Mouse (Mus musculus): ENCODE data around the gene Tmem150b. TPM values are rescaled to one million over a fixed set of nuclear protein-coding genes. Genes with fewer than 3 reads are reported as not detected.

Tmem150b gene
- total RNA-seq, 2 experiments from 2014 or later, result not detected

DNA sequence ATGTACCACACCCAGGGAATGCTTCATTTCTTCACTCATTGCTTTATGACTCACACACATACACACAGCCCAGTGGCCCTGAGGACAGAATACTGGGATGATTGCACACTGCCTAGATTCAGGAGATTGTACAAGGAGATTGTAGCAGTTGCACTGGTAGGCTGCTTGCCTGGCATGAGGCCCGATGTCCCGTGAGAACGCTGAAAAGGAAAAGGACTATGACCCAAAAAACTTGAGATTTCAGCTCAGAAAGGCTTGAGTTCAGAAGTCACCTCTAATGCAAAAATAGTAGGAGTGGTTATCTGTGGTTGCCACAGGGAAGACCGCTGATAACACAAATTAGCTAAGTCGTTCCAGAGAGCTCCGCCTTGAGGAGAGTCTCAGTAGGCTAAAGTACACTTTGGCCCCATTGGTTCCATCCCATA lies 7.9 kb upstream of the Tmem150b start:
- DNase-seq (ENCODE audit: low spot score in 2 of 2), result no peak

DNA sequence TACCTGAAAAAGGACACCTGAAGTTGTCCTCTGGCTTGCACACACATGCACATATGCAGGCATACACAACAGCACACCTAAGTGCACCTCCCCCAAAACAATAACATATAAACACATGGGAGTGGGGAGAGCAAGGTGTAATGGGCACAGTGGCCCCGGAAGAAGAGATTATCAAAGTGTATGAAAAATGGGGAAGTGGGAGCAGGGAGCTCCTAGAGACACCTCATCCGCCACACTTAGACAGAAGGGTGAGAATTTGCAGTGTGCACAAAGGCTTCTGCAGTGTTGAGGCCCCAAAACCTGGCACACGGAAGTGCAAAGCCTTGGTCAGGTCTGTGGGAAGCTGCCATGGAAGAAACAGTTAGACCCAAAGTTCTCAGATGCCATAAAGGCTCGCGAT lies 6.0 kb upstream of the Tmem150b start:
- no peak for DNase-seq (ENCODE audit: low spot score in 2 of 2)

DNA sequence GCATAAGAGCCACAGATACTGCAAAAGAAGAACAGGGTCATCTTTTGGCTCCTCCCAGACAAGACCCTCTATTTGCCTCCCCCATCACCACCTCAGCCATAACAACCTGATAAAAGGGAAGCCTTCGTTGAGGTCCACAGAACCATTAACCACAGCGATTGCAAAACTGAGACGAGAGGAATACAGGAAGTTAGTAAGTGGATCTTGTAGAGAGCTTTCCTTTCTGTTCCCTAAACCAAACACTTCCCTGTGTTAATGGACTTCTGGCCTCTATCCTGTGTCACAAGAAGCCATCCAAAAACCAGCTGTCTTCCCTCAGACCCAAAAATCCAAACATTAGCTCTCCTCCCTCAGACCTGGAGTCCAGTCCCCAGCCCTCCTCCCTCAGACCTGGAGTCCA lies 690 bp downstream of the Tmem150b start:
- DNase-seq (ENCODE audit: low spot score in 2 of 2), result no peak

DNA sequence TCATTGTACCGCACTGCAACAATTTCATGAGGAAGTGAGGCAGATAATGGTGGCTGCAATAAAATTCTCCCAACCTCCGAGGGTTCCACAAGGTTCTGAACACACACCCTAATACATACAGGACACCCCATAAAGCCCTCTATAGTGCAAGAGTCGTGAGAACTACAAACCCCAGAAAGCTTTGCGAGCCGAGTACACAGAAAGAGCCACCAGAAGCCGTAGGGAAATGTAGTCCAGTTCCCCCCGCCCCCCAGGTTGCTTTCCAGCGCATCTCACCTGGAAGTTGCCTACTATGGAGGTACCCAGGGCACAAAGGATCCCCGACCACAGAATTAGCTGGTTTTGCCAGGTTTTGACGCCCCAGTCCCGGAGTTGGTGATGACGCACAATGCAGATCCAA lies 1.5 kb downstream of the Tmem150b start:
- DNase-seq (ENCODE audit: low spot score in 2 of 2), result peak; percentile 42 to 63

DNA sequence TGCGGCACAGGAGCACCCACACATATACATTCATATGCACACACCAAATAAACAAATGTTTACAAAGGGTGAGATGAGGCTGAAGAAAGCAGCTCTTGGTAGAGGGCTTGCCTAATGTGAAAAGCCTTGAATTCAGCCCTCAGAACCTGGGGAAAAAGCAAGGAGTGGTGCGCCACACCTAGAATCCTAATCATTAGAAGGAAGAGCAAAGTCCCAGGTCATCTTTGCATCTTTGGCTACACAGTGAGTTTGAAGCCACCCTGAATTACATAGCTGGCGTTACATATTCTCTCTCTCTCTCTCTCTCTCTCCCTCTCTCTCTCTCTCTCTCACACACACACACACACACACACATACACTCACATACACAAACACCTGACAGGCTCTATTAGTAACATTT lies 5.8 kb downstream of the Tmem150b start:
- DNase-seq (ENCODE audit: low spot score in 2 of 2), result no peak

DNA sequence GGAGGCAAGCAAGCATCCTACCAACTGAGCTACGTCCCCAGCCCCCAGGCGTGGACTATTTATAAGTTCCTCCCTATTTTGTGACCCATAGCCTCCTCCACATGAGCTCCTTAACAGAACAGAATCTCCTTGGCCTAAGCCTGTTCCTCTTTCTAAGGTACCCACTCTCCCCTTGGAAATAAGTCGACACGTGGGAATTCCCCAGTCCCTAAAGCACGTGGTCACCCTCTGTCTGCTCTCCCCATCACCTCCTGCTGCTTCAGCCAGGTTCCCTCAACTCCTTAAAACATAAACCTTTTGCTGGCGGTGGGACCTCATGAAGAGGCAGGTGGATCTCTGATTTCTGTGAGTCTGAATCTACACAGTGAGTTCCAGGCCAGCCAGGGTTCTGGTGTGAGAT lies 8.1 kb downstream of the Tmem150b start:
- DNase-seq (ENCODE audit: low spot score in 2 of 2), result no peak

DNA sequence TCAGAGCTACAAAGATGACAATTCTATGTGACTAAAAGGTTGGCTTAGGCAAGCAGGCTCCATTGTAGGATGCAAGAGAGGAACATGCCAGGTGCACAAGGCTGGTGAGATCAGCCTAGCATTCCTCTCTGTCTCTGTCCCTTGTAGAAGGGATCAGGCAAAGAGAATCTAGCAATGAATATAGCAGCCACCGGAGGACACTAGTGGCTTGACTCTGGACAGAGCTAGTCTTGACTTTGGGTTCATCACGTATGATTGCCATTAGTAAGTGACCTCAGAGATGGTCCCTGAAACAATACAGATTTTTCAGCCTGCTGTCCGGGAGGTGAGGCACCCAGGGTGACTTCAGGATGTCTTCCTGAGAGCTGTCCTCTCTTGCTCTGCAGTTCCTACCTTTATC lies 12.5 kb downstream of the Tmem150b start:
- no peak for DNase-seq (ENCODE audit: low spot score in 2 of 2)

DNA sequence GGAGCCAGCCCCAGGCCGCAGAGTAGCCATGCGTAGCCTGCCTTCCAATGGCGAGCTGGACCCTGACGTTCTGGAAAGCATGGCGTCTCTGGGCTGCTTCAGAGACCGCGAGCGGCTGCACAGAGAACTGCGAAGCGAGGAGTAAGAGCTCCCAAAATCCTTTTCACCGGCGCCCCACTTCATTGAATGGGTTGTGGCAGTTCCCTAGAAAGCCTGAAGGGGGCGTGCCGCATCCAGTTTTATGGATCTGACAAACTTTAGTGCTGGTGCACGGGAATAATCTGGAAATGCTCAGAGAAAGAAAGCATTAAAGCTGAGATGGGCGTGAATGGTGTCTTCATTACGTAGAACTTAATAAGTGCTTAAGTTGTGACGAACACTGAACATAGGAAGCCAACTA lies 20.0 kb downstream of the Tmem150b start:
- peak in 1 of 2 experiments; percentile 39 for DNase-seq (ENCODE audit: low spot score in 2 of 2)

DNA sequence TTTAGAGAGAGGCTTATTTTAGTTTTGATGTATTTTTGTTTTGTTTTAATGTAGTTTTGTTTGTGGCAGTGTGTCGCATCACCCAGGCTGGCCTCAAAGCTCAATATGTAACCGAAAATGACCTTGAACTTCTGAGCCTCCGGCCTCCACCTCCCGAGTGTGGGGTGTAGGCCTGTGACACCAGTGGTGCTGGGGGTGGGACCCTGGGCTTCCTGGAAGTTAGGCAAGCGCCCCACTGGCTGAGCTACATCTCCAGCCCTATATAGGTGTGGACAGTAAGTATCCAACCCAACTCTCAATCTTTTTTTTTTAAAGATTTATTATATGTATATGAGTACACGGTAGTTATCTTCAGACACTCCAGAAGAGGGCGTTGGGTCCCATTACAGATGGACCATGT lies 21.9 kb downstream of the Tmem150b start:
- no peak for DNase-seq (ENCODE audit: low spot score in 2 of 2)

DNA sequence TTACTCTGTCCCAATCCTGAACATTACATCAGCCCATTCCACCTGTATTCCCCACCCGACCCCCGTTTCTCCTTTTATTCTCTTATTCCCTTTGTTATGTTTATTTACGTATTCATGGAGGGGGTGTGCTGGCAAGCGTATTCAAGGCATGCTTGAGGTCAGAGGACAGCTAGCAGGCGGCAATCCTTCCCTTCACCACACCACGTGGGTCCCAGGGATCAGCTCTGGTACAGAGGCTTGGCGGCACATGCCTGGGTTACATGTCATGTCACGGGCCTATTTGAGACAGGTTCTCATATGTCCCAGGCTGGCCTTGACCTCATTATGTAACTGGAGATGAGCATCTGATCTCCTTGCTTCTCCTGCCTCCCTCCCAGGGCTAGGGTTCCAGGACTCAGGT lies 22.7 kb downstream of the Tmem150b start:
- DNase-seq (ENCODE audit: low spot score in 2 of 2), result no peak

DNA sequence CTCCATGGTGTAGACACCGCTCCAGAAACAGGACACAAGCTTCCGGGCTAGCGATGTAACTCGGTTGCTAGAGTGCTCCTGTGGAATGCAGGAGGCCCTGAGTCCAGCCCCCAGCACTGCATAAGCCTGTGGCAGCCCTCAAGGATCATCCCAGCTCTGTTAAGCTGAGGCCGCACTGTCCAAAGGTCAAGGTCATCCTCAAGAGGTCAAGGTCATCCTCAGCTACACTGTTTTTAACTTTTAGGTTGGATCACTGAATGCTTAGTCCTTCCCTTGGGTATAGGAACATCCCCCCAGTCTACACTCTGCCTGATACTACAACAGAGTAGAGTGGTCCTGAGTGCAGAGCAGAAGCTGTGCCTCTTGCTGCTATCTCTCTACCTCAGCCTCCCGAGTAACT lies 32.0 kb downstream of the Tmem150b start:
- DNase-seq (ENCODE audit: low spot score in 2 of 2), result no peak

DNA sequence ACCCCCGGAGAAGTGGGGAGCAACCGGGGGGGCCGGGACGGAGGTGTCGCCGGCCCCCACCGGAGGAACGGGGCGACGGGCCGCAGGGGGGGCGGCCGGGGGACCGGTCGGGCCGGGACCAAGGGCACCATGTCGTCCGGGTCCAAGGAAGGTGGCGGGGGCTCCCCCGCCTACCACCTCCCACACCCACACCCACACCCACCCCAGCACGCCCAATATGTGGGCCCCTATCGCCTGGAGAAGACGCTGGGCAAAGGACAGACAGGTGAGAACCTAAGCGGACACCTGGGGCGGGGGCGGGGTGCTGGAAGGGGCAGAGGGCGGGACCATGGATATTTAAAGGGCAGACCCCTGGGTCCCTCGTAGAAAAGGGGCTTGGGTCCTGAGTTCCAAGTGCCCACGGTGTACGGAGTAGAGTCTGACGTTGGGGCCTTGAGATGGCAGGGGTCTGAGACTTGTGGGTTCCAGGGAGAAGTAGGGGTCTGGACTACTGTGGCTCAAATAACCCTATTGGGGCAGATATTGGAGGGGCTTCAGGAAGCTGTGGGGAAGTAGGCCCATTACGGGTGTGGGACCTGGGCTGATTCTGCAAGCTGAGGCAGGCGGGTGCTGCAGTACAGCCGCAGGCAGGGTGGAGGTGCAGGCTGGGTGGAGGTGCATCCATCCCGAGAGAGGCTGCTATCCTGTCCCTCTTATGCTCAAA lies 33.9 kb downstream of the Tmem150b start:
- peak in 1 of 2 experiments; percentile 54 for DNase-seq (ENCODE audit: low spot score in 2 of 2)

DNA sequence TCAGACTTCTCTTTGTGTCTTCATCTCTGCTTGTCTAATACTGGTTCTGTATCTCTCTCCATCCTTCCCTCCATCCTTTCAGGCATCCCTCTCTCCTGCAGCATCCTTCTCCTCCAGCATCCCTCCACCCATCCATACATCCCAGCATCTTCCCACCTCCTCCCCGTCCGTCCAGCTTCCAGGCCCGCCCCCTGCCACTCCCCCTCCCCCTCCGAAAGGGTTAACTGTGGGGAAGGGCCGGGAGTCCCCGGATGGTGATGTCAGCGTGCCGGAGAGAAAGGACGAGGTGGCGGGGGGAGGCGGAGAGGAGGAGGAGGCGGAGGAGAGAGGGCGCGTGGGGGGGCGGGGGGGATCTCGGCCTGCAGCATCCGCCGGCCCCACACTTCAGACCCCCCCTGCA lies 34.7 kb downstream of the Tmem150b start, which contains the start of gene Brsk1:
Gene Brsk1 (plus strand): TSS at position 218 of the 400 bp plus-strand sequence.
- peak; percentile 81 to 88 for DNase-seq (ENCODE audit: low spot score in 2 of 2)

DNA sequence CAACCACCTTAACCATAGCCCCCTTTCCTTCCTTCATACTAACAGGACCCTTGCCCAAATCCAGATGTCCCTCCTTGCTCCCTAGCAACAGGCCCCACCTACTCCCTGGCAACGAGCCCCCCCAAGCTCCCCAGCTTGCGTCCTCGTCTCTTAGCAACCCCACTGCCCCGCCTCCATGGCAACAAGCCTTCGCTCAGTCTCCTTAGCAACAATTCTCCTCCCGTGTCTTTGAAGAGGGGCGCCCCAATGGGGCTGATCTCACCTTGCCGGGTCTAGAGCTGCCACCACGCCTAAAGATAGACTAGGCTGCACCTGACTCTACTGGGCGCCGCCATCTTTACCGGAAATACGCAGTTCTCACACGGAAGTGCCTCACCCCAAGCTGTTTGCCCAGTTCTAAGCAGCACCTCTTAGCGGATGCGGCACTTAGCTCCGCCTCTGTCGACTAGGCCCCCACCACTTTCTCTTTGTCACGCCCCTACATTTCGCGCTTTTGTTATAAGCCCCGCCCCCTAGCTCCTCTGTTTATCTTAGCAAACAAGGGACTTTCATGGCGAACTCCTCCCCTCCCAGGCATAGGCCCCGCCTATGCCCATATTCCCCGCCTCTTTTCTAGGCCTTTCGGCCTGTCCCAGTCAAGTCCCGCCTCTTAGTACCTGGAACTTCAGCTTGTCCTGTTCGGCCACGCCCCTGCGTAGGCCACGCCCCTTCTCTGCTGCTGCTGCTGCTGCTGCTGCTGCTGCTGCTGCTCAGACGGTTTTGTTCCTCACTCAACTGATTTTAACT lies 40.2 kb downstream of the Tmem150b start, which contains the start of gene Hspbp1:
Gene Hspbp1 (minus strand): TSS at position 437 of the 786 bp plus-strand sequence.
- peak; percentile 80 to 91 for DNase-seq (ENCODE audit: low spot score in 2 of 2)

DNA sequence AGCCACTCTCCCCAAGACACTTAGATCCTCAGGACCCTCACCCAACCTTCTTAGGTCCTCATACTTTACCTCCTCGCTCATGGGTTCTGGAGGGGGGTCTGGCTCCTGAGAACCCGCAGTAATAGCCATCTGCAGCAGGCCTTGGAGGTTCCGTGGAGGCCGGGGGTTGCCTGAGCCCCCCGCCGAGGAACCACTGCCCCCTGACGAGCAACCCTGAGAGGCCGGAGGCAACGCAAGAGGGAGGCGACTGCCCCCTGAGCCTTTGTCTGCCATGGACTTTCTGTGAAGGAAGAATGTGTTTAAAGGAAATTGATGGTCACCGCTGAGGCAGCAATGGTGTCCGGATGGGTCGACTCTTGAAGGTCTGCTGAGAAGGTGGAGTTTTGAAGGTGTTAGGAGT lies 40.8 kb downstream of the Tmem150b start:
- DNase-seq (ENCODE audit: low spot score in 2 of 2), result no peak

DNA sequence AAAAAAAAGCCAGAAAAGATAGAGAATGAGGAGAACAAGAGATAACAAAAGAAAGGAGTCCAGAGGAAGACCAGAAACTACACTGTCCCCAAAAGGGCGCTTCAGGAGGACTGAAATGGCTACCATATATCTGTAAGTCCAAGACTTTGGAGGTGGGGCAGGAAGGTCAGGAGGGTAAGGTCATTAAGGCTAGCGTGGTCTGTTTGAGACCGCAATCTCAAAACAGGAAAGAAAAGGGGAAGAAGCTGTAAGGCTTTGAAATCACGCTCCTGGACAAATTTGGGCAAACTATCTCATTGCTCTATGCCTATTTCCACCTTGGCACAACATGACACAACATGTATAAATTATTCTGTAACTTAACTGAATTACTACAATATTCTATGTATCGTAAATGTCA lies 41.7 kb downstream of the Tmem150b start:
- no peak for DNase-seq (ENCODE audit: low spot score in 2 of 2)

DNA sequence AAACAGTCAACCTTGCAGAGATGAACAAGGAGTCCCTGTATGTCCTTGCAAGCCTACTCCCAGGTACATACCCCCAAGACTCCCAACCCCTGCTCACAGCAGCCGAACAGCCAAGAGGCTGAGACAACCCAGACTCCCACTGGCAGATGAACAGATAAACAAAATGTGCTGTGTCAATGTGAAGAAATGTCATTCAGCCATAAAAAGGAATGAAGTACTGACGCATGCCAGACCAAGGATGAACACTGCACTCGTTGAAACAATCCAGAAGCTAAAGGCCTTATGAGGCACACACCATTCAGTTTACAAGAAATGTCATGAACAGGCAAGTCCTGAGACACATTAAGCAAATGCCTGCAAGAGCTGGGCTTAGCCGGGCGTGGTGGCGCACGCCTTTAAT lies 49.8 kb downstream of the Tmem150b start:
- DNase-seq (ENCODE audit: low spot score in 2 of 2), result no peak

DNA sequence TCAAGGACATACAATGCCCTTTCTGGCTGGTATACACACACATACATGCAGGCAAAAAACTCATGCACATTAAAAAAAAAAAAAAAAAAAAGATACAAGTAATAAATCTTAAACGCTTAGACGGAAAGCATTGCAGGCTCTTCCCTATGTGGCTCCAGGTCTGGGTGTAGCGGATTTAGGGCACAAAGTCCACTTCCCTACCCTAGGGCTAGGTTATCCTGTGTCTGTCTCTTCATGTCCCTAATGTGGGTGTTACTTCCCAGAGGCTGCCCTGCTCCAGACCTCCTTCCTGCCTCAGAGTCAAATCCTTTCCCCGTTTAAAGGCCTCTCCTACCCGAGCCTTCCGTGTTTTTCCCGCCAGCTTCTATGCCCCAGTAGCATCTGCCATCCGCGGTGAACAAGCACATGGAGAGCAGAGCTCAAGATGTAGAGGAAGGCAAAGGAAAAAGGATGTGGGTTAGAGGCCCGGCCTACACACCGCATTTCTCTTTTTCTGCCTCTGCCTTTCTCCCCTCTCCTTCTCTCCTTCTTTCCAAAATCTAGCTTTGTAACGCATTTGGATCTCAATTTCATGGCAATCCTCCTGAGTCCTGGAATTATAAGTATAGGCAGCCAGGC lies 50.8 kb downstream of the Tmem150b start:
- no peak for DNase-seq (ENCODE audit: low spot score in 2 of 2)

DNA sequence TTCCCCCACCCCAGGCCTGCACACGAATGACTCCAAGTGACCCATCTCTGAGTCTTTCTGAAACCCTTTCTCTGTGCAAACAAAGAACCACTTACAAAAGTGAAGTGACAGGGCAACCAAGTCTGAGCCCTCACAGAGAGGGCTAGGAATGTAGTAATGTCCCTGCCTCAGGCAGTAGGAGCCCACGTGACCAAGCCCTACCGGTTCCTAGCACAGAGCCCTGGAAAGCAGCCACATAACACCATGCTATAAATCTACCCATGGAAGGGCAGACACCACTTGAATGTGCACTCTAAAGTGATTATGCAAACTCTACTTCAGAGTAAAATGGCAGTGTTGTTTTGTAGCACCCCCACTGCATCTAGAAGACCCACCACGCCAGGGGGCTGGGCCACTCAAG lies 53.1 kb downstream of the Tmem150b start:
- no peak for DNase-seq (ENCODE audit: low spot score in 2 of 2)

DNA sequence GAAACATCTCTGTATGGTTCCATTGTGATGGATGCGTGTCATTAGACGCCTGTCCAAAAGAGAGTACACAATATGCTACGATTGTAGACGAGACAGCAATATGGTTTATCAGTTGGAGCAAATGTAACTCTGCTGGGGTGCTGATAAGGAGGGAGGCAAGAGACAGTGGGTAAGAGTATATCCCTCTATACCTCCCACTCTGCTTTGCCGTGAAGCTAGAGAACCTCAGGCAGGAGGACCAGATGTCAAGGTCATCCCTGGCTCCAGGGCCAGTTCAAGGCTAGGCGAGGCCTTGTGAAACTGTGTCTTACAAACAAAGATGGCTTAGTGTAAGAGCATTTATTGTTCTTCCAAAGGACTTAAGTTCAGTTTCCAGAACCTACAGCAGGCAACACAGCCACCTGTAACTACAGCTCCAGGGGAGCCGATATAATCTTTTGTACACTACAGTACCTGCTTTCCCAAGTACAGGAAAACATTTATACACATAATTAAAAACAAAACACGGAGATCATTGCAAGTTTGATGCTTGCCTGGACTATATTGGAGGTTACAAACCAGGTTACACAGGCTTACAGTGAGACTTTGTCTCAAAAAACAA lies 54.3 kb downstream of the Tmem150b start:
- DNase-seq (ENCODE audit: low spot score in 2 of 2), result no peak

DNA sequence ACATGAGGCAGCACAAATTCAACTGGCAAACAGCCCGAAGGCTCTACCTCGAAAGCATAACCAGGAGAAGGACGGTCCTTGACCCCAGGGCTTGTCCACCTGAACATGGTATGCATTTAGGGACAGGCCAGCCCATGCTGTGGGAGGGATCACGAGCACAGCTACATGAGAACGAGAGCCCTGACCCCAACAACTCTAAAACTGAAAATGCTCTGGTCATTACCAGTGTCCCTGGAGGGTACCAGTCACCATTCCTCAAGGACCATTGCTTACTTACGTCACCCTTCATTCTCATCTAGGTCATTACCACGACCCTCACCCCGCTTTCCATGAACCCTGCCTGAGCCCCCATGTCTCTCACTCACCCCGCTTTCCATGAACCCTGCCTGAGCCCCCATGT lies 55.9 kb downstream of the Tmem150b start:
- DNase-seq (ENCODE audit: low spot score in 2 of 2), result no peak

DNA sequence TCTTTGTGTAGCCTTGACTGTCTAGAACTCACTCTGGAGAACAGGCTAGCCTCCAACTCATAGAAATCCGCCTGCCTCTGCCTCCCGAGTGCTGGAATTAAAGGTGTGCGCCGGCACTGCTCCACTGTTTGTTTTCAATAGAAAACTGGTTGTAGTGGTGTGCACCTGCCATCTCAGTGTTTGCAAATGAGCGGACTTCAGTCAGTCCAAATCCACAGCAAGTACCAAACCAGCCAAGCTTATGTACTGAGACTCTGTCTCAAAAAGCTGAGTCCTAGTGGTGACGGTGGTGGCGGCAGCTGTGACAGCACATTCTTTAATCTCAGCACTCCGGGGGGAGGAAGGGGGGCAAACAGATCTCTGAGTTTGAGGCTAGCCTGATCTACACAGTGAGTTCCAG lies 56.5 kb downstream of the Tmem150b start:
- DNase-seq (ENCODE audit: low spot score in 2 of 2), result no peak
